Mouse (Mus musculus) midbrain, embryonic 10.5 days (tissue): ENCODE data around the gene Arntl. TPM values are rescaled to one million over a fixed set of nuclear protein-coding genes. Genes with fewer than 3 reads are reported as not detected.
A peak's percentile ranks its signal among the peaks of the same experiment; 100 is the strongest.

Source experiments
- DNase-seq: peaks from one replicate; pipeline ENCODE4 v3.0.0-alpha.2; 2017; ENCODE audit warnings: low spot score
- H3K27ac ChIP-seq: fragments of 300-500 bp; sonication (generic); replicated peaks from 2 replicates; pipeline ENCODE4 v1.5.1; 2016; ENCODE audit warnings: mild to moderate bottlenecking
- H3K27me3 ChIP-seq: fragments of 300-500 bp; sonication (generic); 2 replicates; pipeline ENCODE4 v1.6.1; 2016; ENCODE audit warnings: low read depth, mild to moderate bottlenecking; ENCODE audit not compliant: poor library complexity, severe bottlenecking
- H3K36me3 ChIP-seq: fragments of 300-500 bp; sonication (generic); 2 replicates; pipeline ENCODE4 v1.6.1; 2016; ENCODE audit warnings: mild to moderate bottlenecking, moderate library complexity
- H3K4me1 ChIP-seq: fragments of 300-500 bp; sonication (generic); 2 replicates; pipeline ENCODE4 v1.6.1; 2016
- H3K4me3 ChIP-seq: fragments of 300-500 bp; sonication (generic); 2 replicates; pipeline ENCODE4 v1.5.1; 2016; ENCODE audit warnings: mild to moderate bottlenecking, moderate library complexity
- H3K9me3 ChIP-seq: fragments of 300-500 bp; sonication (generic); replicated peaks from 2 replicates; pipeline ENCODE4 v1.6.1; 2016; ENCODE audit warnings: mild to moderate bottlenecking
- WGBS: fragments of 180-500 bp; shearing (Covaris S2); methylation state at CpG from one replicate; pipeline ENCODE4 v1.1.7; 2016; 5-methylcytosine and 5-hydroxymethylcytosine counted together
- polyA plus RNA-seq: library from polyadenylated mRNA; unstranded; fragments of >200 nt; fragmentation: Nextera tagmentation; extraction: Ambion mirVana; gene quantifications from 2 replicates; pipeline ENCODE4 v1.2.1, GENCODE M21; 2016

The Arntl gene
- 6.6 and 7.0 TPM in 2 replicates for polyA plus RNA-seq

DNA sequence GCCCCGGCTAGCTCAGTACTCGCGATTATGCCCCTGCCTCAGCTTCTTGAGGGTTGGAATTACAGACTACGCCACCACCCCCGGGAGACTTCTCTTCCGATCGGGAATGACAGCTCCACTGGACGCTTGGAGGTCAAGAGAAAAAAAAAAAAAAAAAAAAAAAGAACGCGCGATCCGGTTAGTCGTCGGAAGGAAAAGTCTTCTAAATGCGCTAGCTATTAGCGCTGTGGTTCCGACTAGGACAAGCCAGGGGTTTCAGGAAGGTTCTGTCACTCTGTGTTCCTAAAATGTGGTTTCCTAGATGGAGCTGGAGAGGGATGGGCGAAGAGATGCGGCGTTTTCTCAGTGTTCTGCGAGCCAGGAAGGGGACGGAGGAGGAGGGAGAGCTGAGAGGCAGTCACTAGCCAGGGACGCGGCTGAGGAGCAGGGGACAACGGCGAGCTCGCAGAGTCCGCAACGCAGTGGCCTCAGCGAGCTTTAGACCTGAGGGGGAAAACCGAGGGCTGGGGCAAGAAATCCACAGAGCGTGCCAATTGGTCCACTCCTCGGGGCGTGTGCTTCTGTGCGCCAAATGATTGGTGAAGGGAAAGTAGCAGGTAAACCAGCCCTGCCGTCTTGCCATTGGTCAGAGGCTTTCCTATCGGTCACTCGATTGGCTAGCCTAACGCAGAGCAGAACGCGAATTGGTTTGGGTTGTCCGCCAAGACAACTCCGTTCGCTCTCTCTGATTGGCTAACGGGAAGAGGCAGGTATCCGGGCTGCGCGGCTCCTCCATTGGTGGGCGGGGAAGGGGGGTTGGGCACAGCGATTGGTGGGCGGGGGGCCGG lies at the start of gene Arntl:
Gene Arntl, plus strand, starts transcription at position 822 of the 827 bp plus-strand sequence.
- Histone ChIP-seq H3K9me3 (no peaks in the 10 kb centered on the region), H3K4me1 (peaks cover 18% of the 10 kb centered on the region), H3K36me3 (no peaks in the 10 kb centered on the region), H3K27ac (peak within 1 kb of the TSS; percentile 82), H3K4me3 (peak within 1 kb of the TSS; percentile 88), H3K27me3 (peaks cover 78% of the 10 kb centered on the region)
- DNase-seq: peak; percentile 99
- under 1% methylated on average over 52 of the region's 52 CpGs for WGBS

DNA sequence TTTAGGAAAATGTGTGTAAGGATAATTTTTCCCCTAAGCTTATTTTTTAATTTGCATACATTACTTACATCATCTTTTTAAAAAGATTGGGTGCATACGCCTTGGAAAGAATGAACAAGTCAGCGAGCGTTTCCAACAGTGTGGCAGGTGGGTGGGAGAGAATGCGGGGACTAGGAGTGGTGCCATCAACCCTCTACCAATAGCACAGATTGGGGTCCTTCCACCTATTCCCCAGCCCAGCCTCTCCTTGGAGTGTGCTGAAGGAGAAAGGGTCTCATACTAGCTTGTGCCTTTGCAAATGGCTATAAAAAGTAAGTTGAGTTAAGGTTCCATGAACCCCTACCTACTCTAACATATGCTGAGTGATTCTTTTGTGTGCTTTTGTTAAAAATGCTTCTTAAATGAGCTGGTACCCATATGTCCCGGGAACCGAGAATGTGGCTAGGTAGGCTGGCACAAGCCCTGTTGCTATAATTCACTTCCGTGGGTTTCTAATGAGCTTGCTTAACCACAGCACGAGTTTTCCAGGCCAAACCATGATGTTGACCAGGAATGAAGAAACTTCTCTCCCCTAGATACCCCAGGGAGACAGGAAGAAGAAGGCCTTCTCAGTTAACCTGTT lies 46.1 kb upstream of the Arntl start:
- H3K4me1 ChIP-seq: peaks cover 4% of the 10 kb centered on the region; the same call in 1 of the 2 replicates
- no peaks in the 10 kb centered on the region for H3K27me3 ChIP-seq
- no peak overlapping the region for H3K27ac ChIP-seq
- H3K9me3 ChIP-seq: no peaks in the 10 kb centered on the region
- H3K36me3 ChIP-seq: no peaks in the 10 kb centered on the region
- DNase-seq: no peak
- H3K4me3 ChIP-seq: no peak overlapping the region
- 89% methylated on average over 8 of the region's 8 CpGs for WGBS

- no peaks in the 10 kb centered on the region for H3K9me3 ChIP-seq
- H3K36me3 ChIP-seq: no peaks in the 10 kb centered on the region
- 82% methylated on average over 4 of the region's 4 CpGs for WGBS
- no peak for DNase-seq
- H3K27me3 ChIP-seq: no peaks in the 10 kb centered on the region
- H3K4me1 ChIP-seq: no peaks in the 10 kb centered on the region
- H3K4me3 ChIP-seq: no peak overlapping the region
- H3K27ac ChIP-seq: no peak overlapping the region
Observed at GRCm38 (mm10) chr7:113164719-113165118, 42.5 kb upstream of the Arntl start.

DNA sequence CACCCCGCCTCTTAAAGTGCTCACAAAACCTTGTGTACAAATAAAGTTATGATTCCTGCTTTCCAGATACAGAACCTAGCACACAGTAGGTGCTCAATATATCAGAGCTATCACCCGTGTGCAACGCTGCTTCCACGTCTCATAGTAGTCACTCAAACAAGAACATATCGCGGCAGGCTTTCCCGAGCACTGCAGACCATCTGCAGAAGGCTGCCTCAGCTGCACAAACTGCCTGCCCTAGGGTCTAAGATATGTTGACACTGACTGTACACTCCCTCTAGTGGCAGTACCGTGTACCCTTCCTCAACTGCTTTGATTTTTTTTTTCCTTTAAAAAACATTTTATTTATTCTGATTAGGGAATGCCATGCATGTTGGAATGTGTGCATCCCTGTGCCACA lies 40.2 kb upstream of the Arntl start:
- Histone ChIP-seq H3K27ac (no peak overlapping the region), H3K4me3 (no peak overlapping the region), H3K36me3 (no peaks in the 10 kb centered on the region), H3K4me1 (no peaks in the 10 kb centered on the region), H3K27me3 (no peaks in the 10 kb centered on the region), H3K9me3 (no peaks in the 10 kb centered on the region)
- WGBS: 57% methylated on average over 8 of the region's 8 CpGs
- DNase-seq: peak; percentile 28

DNA sequence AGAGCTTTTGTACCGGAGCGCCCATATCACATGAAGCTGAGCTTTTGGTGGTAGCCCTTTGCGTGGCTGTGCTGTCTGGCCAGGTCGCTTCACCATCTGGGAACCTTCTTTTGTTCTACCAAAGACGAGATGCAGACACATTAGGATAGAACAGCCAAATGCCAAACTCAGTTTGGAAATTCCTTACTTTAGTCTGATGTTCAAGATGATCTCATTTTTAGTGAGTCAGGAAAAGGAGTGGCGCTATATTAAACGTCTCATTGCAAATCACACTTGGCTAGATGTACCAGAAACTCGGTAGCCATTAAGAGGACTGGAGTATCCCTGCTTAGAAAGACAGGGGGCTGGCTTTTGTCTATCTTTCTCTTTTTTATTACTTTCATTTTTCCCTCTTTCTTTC lies 38.7 kb upstream of the Arntl start:
- Histone ChIP-seq H3K4me3 (no peak overlapping the region), H3K36me3 (no peaks in the 10 kb centered on the region), H3K27ac (no peak overlapping the region), H3K9me3 (no peaks in the 10 kb centered on the region), H3K4me1 (no peaks in the 10 kb centered on the region), H3K27me3 (no peaks in the 10 kb centered on the region)
- 88% methylated on average over 8 of the region's 8 CpGs for WGBS
- DNase-seq: no peak

DNA sequence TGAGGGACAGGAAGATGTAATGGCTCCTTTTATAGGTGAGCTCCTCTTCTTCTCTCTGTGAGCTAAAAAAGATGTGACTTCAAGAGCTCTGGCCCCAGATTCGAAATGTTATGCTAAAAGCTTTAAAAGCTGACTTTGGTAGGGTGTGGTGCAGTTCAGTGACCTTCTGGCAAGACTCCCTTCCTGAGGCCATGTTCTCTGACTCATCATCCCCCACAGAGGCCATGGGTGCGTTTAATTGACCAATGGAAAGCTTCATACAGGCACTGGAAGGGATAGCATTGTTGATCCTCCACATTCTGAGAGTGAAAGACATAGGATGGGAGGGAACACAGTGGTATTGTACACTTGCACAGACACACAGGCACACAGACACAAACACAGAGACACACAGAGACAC lies 34.8 kb upstream of the Arntl start:
- Histone ChIP-seq H3K27ac (no peak overlapping the region), H3K4me3 (no peak overlapping the region), H3K4me1 (no peaks in the 10 kb centered on the region), H3K27me3 (no peaks in the 10 kb centered on the region), H3K9me3 (no peaks in the 10 kb centered on the region), H3K36me3 (no peaks in the 10 kb centered on the region)
- WGBS: 77% methylated on average over 2 of the region's 2 CpGs
- DNase-seq: no peak

DNA sequence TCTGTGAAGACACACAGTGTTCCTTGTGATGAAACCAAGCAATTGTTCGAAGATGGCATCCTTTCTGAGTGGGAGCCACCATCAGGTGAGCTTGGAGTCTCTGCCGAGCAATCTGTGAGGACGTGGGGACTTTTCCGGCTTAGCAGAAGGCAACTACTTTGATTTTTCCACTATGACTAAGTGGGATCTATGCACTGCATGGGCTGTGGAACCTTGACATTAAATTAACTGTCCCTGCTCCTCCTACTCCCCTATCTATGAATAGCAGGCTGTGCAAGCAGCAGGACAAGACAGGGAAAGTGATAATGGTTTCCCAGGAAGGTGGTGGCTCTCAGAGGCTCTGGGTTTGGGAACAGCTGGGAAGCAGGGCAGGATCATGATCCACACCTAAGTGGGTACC lies 31.8 kb upstream of the Arntl start:
- 86% methylated on average over 4 of the region's 4 CpGs for WGBS
- no peaks in the 10 kb centered on the region for H3K27me3 ChIP-seq

GRCm38 (mm10) chr7:113178073-113178472 lies 29.2 kb upstream of the Arntl start:
- WGBS: 90% methylated on average over 6 of the region's 6 CpGs
- no peaks in the 10 kb centered on the region for H3K9me3 ChIP-seq
- DNase-seq: no peak
- no peak overlapping the region for H3K27ac ChIP-seq
- no peak overlapping the region for H3K4me3 ChIP-seq
- H3K36me3 ChIP-seq: no peaks in the 10 kb centered on the region
- H3K4me1 ChIP-seq: peaks cover 6% of the 10 kb centered on the region
- H3K27me3 ChIP-seq: no peaks in the 10 kb centered on the region

More for the DNA sequence above, 31.8 kb upstream of the Arntl start:
- no peaks in the 10 kb centered on the region for H3K4me1 ChIP-seq
- no peak overlapping the region for H3K27ac ChIP-seq
- H3K9me3 ChIP-seq: no peaks in the 10 kb centered on the region
- H3K4me3 ChIP-seq: no peak overlapping the region
- H3K36me3 ChIP-seq: no peaks in the 10 kb centered on the region
- no peak for DNase-seq

DNA sequence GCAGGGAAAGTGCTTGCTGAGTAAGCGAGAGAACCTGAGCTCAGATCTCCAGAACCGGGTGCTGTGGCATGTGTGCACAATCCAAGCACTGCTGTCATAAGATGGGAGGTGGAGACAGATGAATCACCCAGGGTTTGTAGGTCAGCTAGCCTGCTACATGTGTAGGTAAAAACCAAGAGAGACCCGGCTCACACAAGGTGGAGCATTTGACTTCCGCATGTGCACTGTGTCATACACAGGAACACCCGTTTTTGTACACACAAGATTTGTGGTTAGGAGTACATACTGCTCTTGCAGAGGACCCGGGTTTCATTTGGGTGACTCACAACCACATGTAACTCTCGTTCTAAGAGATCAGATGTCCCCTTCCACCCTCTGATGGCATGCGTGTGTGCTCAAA lies 23.5 kb upstream of the Arntl start:
- no peaks in the 10 kb centered on the region for H3K9me3 ChIP-seq
- 89% methylated on average over 8 of the region's 8 CpGs for WGBS
- no peak for DNase-seq
- H3K36me3 ChIP-seq: no peaks in the 10 kb centered on the region
- peaks cover 17% of the 10 kb centered on the region for H3K4me1 ChIP-seq
- no peak overlapping the region for H3K4me3 ChIP-seq
- no peaks in the 10 kb centered on the region for H3K27me3 ChIP-seq
- no peak overlapping the region for H3K27ac ChIP-seq

GRCm38 (mm10) chr7:113185056-113185455 lies 22.2 kb upstream of the Arntl start:
- no peak for DNase-seq
- no peak overlapping the region for H3K27ac ChIP-seq
- no peak overlapping the region for H3K4me3 ChIP-seq
- no peaks in the 10 kb centered on the region for H3K27me3 ChIP-seq
- H3K4me1 ChIP-seq: peaks cover 17% of the 10 kb centered on the region
- no peaks in the 10 kb centered on the region for H3K36me3 ChIP-seq
- H3K9me3 ChIP-seq: no peaks in the 10 kb centered on the region

GRCm38 (mm10) chr7:113186041-113186800 lies 21.0 kb upstream of the Arntl start:
- H3K27ac ChIP-seq: no peak overlapping the region
- peaks cover 17% of the 10 kb centered on the region for H3K4me1 ChIP-seq
- no peaks in the 10 kb centered on the region for H3K9me3 ChIP-seq
- no peaks in the 10 kb centered on the region for H3K27me3 ChIP-seq
- WGBS: 68% methylated on average over 10 of the region's 10 CpGs
- H3K36me3 ChIP-seq: no peaks in the 10 kb centered on the region
- no peak for DNase-seq
- no peak overlapping the region for H3K4me3 ChIP-seq

GRCm38 (mm10) chr7:113188091-113188490 lies 19.2 kb upstream of the Arntl start:
- Histone ChIP-seq H3K27ac (no peak overlapping the region), H3K9me3 (no peaks in the 10 kb centered on the region), H3K4me1 (peaks cover 11% of the 10 kb centered on the region; the same call in 1 of the 2 replicates), H3K36me3 (no peaks in the 10 kb centered on the region), H3K27me3 (no peaks in the 10 kb centered on the region), H3K4me3 (no peak overlapping the region)
- 69% methylated on average over 2 of the region's 2 CpGs for WGBS
- no peak for DNase-seq

DNA sequence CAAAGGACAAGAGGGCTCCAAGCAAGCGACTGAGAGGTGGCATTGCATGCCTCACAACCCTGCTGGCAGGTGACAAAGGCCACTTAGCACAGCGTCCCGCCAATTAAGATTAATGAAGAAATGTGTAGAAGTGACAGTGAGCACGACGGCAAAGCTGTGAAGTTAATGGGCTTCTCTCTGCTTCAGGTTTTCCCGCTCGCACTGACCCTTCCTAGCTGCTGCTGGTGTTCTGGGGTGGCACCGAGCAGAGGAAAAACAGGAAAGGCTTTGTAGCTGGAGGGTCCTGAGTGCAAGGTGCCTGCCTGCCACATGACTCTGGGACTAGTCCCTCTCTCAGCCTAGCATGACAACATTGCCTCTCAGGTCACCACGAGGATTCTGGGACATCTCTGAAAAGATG lies 18.7 kb upstream of the Arntl start:
- Histone ChIP-seq H3K4me3 (no peak overlapping the region), H3K4me1 (peaks cover 11% of the 10 kb centered on the region; the same call in 1 of the 2 replicates), H3K36me3 (no peaks in the 10 kb centered on the region), H3K27me3 (no peaks in the 10 kb centered on the region), H3K9me3 (no peaks in the 10 kb centered on the region), H3K27ac (no peak overlapping the region)
- 80% methylated on average over 9 of the region's 9 CpGs for WGBS
- DNase-seq: no peak
